Mouse (Mus musculus) c-Kit-positive CD71-negative TER-119-negative erythroid progenitor cells, embryonic 14.5 days (primary cell): ENCODE results near the gene Sipa1l1.
A peak's percentile ranks its signal among the peaks of the same experiment; 100 is the strongest.

Experiments used
- DNase-seq: peaks from one replicate; pipeline ENCODE4 v3.0.0-alpha.2; 2013; ENCODE audit warnings: low read depth

Gene Sipa1l1

DNA sequence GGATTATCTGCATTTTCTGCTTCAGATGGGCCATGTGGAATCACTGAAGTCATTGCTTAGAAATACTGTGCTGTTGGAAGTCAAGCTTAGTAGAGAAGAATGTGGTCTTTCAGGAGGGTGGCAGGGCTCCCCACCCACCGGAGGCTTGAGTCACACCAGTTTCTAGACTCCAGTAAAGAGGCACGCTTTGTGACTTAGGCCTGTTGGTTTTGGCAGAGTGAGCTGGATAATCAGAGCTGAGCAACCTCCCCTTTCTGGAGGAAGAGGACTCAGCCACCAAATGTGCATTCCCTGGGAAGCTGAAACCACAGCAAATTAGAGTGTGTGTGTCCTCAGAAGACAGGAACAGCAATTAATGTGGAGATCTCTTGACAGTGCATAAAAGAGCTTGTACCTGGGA, 258.3 kb downstream of the Sipa1l1 start:
- DNase-seq = no peak

- no peak for DNase-seq
These were observed 259.3 kb downstream of the Sipa1l1 start for GRCm38 (mm10) chr12:82428466-82428865.

DNA sequence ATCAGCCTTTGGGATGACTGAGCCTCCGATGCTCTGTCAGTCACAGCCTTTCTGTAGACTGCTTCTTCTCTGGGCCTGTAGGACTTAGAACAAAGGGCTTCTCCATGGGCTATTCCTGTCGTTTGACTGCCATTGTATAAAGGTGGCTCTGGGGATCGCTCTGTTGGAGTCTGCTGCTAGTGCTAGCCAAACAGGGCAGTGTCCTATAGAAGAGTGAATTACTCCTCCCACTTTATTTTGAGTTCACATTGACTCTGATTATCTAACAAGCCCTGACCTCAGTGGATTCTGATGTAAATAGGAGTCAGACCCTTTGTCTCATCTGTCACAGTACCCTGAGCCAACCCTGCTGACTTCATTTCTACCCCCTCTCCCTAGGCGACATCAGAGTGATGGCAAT, 264.2 kb downstream of the Sipa1l1 start:
- DNase-seq = no peak

- no peak for DNase-seq
These were observed 265.5 kb downstream of the Sipa1l1 start for GRCm38 (mm10) chr12:82434591-82434990.

GRCm38 (mm10) chr12:82441479-82441878, 272.4 kb downstream of the Sipa1l1 start:
- no peak for DNase-seq

DNA sequence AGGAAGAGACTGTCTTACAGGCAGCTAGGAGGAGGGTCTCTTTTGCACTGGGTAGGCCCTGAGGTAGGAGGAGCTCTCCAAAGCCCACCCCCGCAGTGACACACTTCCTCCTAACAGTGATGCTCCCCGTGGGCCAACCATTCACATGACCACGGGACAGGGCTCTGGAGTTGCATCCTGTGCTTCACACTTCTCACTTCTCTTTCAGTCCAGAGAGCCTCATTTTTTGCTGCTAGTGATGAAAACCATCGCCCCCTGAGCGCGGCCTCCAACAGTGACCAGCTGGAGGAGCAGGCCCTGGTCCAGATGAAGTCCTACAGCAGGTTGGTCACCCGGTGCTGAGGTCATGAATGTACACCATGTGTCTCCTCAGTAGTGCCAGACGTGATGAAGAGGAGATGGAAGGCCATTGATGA, 277.5 kb downstream of the Sipa1l1 start:
- no peak for DNase-seq

GRCm38 (mm10) chr12:82448129-82448815, 279.2 kb downstream of the Sipa1l1 start:
- no peak for DNase-seq

- no peak for DNase-seq
These were observed 283.3 kb downstream of the Sipa1l1 start for GRCm38 (mm10) chr12:82452428-82452827.

DNA sequence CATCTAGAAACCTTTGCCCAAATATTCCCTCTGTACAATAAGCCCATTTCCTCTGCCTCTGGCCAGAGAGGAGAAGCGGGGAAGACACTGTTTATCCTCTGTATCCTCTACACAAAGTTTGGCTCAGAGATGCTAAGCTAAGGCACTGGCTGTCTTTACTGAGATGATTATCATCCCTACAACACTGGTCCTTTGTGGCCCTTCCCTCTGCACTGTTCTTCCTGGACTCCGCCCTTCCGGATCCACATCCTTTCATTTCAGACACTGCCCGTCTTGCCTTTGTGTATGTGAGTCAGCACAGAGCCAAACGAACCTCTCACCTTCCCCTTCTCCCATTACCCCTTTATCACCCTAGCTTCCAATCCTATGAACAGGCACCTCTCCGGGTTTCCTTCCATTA, 285.3 kb downstream of the Sipa1l1 start:
- DNase-seq = no peak

- no peak for DNase-seq
These were observed 286.7 kb downstream of the Sipa1l1 start for GRCm38 (mm10) chr12:82455700-82456413.

DNA sequence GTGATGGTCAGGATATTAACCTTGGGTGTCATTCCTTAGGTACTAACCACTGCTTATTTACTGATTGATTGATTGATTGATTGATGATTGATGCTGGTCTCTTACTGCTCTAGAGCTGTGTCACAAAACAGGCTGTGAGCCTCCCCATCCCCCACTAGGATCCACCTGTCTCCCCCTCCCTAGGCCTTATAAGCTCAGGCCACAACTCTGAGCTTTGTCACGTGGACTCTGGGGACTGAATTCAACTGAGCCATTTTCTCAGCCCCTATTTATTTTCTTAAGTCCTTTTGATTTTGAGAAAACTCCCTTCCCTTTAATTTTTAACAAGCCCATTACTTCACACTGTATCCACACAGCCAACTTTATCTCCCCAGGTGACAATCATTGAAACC, 287.3 kb downstream of the Sipa1l1 start:
- DNase-seq = no peak

DNA sequence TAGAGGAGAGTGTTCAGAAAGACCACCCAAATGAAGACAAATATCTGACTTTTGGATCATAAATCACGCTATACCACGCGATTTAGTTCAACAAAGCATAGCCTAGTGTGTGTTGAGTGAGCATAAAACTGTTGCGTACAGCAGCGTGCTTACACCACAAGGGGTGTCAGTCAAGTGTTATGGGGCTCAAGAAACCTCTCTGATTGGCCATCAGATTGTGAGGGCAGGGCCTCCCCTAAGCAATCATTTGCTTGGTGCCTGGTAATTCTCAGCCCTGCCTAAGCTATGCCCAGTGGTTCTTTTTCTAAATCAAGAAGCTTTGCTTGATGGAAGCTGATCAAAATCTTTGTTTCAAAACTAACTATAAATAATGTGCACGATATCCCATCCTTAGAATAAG, 288.5 kb downstream of the Sipa1l1 start:
- DNase-seq = no peak

DNA sequence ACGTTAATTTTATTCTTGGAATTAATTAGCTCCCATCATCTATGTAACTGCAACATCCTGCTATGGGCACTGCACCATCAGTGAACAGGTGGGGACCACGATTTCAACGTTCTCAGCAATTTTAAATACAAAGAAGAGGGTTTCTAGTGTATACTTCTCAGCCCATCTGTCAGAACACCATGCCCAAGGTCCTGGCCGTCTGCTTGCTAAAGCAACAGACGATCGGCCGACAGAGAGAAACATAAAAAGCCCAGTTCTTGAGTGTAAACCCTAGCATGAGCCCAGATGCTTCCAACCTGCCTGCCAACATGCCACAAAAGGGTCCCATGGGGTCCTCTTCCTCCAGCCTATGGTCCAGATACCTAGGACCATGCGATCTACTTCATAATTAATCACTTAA, 288.9 kb downstream of the Sipa1l1 start:
- no peak for DNase-seq

DNA sequence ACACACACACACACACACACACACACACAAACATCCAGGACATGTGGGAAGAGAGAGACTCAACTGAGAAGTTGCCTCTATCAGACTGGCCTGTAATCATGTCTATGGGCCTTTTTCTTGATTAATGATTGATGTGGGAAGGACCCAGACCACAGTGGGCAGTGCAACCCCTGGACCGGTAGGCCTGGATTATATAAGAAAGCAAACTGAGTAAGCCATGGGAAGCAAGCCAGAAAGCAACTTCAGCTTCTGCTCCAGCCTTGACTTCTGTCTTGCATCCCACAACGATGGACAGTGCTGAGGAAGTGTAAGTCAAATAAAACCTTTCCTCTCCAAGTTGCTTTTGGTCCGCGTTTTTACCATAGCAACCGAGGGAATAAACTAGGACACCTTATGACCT, 298.1 kb downstream of the Sipa1l1 start:
- no peak for DNase-seq

- no peak for DNase-seq
These were observed 298.5 kb downstream of the Sipa1l1 start for GRCm38 (mm10) chr12:82467641-82468040.

GRCm38 (mm10) chr12:82468416-82468815, 299.3 kb downstream of the Sipa1l1 start:
- DNase-seq = no peak

DNA sequence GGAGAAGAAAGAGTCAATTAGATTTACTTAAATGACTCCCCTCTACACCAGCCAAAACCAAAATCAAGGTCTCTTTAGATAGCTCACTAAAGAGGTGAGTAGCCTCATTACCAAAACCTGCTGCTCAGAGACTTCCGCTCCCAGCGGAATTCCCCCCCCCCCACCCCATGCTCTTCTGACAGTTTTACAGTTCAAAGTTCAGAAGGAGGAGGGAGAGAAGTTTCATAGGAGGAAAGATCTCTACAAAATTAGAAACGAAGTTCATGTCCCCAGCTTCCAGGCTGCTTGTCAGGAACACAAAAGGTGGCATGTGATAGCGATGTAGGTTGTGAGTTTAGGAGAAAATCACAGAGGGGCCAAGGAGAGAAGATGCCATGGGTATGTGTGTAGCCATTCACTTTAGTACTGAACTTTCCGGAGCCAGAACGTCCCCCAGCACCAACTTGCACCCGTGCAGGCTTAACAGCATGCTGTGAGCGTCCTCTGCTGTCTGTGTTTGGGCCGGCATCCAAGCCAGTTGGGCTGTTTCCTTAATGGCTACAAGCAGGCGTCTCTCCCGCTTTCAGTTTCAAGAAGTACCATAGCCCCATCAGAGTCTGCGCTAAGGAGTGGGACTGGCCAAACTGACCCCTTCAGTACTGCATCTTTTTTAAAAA, 300.7 kb downstream of the Sipa1l1 start:
- peak; percentile 47 for DNase-seq

- no peak for DNase-seq
These were observed 301.3 kb downstream of the Sipa1l1 start for GRCm38 (mm10) chr12:82470362-82470936.

GRCm38 (mm10) chr12:82472796-82473195, 303.7 kb downstream of the Sipa1l1 start:
- no peak for DNase-seq

DNA sequence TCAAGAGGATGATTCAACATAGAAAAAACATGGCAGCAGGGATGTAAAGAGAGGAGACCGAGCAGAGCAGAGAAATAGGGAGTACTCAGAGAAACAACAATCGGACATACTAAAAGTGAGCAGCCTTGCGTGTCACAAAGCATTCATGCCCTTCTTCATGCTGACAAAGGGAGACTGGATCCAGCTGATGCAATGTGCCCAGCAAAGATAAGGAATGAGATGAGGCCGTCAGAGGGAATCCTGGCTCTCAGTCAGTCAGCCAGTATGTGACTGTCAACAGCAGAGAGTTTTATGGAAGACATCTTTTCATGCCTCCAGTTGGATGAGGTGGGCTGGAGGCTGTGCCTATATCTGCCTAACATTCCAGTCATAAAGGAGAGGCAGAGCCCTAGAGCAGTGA, 304.1 kb downstream of the Sipa1l1 start:
- no peak for DNase-seq

- DNase-seq = no peak
These were observed 305.3 kb downstream of the Sipa1l1 start for GRCm38 (mm10) chr12:82474409-82474808.

GRCm38 (mm10) chr12:82476028-82476427, 306.9 kb downstream of the Sipa1l1 start:
- DNase-seq = no peak

DNA sequence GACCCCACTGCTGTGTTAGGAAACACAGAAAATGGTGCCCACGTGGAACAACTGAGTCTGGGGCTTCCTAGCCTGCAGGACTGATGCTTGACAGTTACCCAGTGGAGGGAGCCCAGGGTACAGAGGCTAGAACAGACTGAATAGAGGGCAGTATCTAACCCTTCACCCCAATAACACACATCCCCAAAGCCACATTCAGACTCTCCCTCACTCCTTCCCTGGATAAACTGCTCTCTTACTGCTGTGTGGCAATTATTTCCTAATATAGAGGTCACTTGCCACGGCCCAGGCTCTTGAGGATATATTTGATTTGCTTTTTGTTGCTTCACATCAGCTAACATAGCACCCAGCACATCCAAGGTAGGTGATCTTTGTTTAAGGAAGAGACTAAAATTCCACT, 307.5 kb downstream of the Sipa1l1 start:
- DNase-seq = no peak
